Mouse (Mus musculus) neutrophil, adult 59 days (primary cell): ENCODE measurements around the gene Fmnl2. TPM values are rescaled to one million over a fixed set of nuclear protein-coding genes. Genes with fewer than 3 reads are reported as not detected.

Experiments
- total RNA-seq, 2 experiments: library from RNA; stranded (reverse); gene quantifications; 1 replicate in 1 of 2; 2 replicates in 1 of 2; pipeline ENCODE4 v1.2.4; 2023

Gene Fmnl2
- 10 to 100 TPM; 30.7 to 37.6 TPM for total RNA-seq

DNA sequence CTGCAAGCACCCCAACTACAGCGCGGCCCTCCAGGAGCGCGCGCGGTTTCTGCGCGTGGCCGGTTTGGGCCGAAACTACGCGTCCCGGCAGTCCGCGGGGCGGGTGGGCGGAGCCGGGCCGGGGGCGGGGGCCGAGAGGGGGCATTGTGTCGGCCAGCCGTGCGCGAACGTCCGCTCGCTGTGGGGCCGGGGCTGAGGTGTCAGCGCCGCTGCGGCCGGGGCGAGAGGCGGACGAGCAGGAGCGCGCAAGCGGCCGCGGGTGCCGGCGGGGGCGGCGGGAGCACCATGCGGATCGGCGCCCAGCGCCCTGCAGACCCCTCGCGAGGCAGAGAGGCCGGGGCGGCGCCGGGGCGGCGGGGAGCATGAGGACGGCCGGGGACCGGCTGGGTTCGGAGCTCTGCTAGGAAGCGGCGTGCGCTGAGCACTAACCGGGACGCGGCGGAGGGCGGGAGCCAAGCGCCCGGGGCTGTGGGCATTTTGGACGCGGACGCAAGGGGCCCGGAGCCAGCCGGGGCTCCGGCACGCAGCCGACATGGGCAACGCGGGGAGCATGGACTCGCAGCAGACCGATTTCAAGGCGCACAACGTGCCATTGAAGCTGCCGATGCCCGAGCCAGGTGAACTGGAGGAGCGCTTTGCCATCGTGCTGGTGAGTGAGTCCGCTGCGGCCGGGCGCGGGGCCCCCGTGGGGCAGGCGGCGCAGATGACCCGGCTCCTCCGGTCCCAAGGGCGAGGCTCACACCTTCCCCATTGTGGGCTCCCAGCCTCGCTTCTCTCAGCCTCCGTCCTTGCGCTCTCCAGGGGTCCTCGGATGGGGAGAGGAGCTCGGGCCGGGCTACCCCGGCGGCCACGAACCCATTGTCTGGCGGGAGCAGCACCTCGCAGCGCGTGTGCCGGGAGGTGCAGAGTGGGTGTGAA, at the start of gene Fmnl2:
Fmnl2 (plus strand) TSS at position 250 of the 918 bp plus-strand sequence.

Other genes starting within 250 kb of the Fmnl2 start
- not detected for gene Cacnb4, start 181.0 kb upstream of the Fmnl2 start, total RNA-seq
- gene Stam2, start 115.6 kb upstream of the Fmnl2 start, total RNA-seq: 10 to 100 TPM; 23.8 to 24.8 TPM